Mouse (Mus musculus) limb, embryonic 15.5 days (tissue): ENCODE data around the gene Gatad2b. TPM values are rescaled to one million over a fixed set of nuclear protein-coding genes. Genes with fewer than 3 reads are reported as not detected.

Source experiments
- ATAC-seq: fragments of 200-750 bp; cut with Nextera tagmentation; 2 replicates; pipeline ENCODE4 v1.8.0; 2017; ENCODE audit warnings: low read depth, moderate TSS enrichment; ENCODE audit not compliant: insufficient number of reproducible peaks, low FRiP score, low TSS enrichment
- H3K27ac ChIP-seq: fragments of 300-500 bp; sonication (generic); 2 replicates; pipeline ENCODE4 v1.5.1; 2015; ENCODE audit warnings: moderate library complexity, mild to moderate bottlenecking, inconsistent platforms
- H3K27me3 ChIP-seq: fragments of 300-500 bp; sonication (generic); 2 replicates; pipeline ENCODE4 v1.6.1; 2015; ENCODE audit warnings: inconsistent platforms
- H3K36me3 ChIP-seq: fragments of 300-500 bp; sonication (generic); 2 replicates; pipeline ENCODE4 v1.6.1; 2015; ENCODE audit warnings: inconsistent platforms
- H3K4me1 ChIP-seq: fragments of 300-500 bp; sonication (generic); 2 replicates; pipeline ENCODE4 v1.6.1; 2015; ENCODE audit warnings: inconsistent platforms
- H3K4me2 ChIP-seq: fragments of 300-500 bp; sonication (generic); 2 replicates; pipeline ENCODE4 v1.6.1; 2015; ENCODE audit warnings: mild to moderate bottlenecking, inconsistent platforms
- H3K4me3 ChIP-seq: fragments of 300-500 bp; sonication (generic); 2 replicates; pipeline ENCODE4 v1.5.1; 2015; ENCODE audit warnings: mild to moderate bottlenecking, inconsistent platforms
- H3K9ac ChIP-seq: fragments of 300-500 bp; sonication (generic); 2 replicates; pipeline ENCODE4 v1.6.1; 2015; ENCODE audit warnings: inconsistent platforms
- H3K9me3 ChIP-seq: fragments of 300-500 bp; sonication (generic); 2 replicates; pipeline ENCODE4 v1.6.1; 2016; ENCODE audit warnings: inconsistent platforms
- WGBS: fragments of 180-500 bp; shearing (Covaris S2); methylation state at CpG from one replicate; pipeline ENCODE4 v1.1.7; 2015; 5-methylcytosine and 5-hydroxymethylcytosine counted together
- polyA plus RNA-seq: library from polyadenylated mRNA; unstranded; fragments of >200 nt; fragmentation: Nextera tagmentation; extraction: Ambion mirVana; gene quantifications from 2 replicates; pipeline ENCODE4 v1.2.1, GENCODE M21; 2015

Gatad2b gene
- polyA plus RNA-seq, 1 experiment from 2014 or later: 13.3 TPM

DNA sequence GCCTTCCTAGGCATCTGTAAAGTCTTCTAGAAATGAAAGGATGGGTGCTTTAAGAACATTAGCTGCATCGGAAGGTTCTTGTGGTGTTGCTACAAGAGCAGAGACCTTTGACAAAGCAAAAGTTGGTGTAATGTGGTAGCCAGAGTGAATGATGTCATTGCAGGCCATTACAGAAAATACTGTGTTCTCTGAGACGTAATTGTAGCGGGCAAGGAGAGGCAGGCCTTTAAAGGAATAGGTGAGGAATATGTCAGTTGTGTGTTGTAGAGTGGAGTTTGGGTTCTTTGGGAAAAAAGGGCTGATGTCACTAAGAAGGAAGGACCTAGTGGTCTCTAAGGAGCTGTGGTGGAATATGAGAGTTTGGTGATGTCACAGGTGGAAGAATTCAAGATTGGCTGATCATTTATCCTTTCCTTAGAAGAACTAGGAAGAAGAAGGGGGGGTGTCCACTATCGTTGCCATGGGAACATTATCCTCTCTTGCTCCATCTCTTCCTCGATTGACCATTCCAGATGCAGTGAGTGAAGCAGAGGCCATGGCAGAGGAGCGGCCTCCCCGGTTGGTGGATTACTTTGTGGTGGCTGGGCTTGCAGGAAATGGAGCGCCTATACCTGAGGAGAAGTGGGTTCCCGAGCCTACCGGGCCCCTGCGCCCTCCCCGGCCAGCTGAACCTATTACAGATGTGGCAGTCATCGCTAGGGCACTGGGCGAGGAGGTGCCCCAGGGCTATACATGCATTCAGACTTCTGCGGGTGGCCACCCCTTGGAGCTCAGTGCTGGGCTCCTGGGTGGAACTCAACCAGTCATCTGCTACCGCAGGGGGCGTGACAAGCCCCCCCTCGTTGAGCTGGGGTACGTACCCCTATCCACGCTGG lies 25.8 kb upstream of the Gatad2b start:
- Histone ChIP-seq H3K9ac (no peak overlapping the region), H3K4me1 (peaks cover 16% of the 10 kb centered on the region), H3K9me3 (no peaks in the 10 kb centered on the region), H3K27me3 (no peaks in the 10 kb centered on the region), H3K4me2 (no peak overlapping the region), H3K36me3 (peaks cover 58% of the 10 kb centered on the region), H3K27ac (no peak overlapping the region), H3K4me3 (no peak overlapping the region)
- 88% methylated on average over 20 of the region's 20 CpGs for WGBS
- ATAC-seq: no peak

DNA sequence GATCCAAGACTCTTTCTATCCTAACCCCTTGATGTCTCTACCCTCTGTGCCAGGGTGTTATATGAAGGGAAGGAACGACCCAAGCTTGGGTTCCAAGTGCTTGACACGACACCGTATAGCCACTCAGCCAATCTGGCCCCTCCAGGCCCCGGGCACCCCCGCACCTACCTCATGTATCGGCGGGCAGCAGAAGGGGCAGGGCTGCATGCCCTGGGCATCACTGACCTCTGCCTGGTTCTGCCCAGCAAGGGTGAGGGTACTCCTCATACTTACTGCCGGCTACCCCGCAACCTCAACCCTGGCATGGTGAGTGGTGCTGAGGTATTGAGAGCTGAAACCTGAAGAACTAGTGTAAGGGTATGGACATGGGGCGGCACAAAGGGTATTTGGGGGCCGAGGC lies 24.8 kb upstream of the Gatad2b start:
- H3K4me3 ChIP-seq: no peak overlapping the region
- ATAC-seq: no peak
- no peak overlapping the region for H3K9ac ChIP-seq
- peaks cover 16% of the 10 kb centered on the region for H3K4me1 ChIP-seq
- 97% methylated on average over 11 of the region's 11 CpGs for WGBS
- H3K27ac ChIP-seq: no peak overlapping the region
- H3K9me3 ChIP-seq: no peaks in the 10 kb centered on the region
- H3K4me2 ChIP-seq: no peak overlapping the region
- H3K36me3 ChIP-seq: peaks cover 58% of the 10 kb centered on the region
- H3K27me3 ChIP-seq: no peaks in the 10 kb centered on the region

DNA sequence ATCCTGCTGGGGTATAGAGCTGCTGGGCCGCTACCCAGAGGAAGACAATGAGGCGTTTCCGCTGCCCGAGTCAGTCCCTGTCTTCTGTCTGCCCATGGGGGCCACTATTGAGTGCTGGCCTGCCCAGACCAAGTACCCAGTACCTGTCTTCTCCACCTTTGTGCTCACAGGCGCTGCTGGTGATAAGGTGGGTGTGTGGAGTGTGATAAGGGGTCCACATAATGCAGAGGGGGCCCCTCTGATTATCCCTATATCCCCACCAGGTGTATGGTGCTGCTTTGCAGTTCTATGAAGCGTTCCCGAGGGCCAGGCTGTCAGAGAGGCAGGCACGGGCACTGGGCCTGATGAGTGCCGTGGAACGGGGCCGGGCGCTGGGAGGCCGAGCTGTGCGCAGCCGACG lies 24.0 kb upstream of the Gatad2b start:
- no peaks in the 10 kb centered on the region for H3K27me3 ChIP-seq
- H3K27ac ChIP-seq: no peak overlapping the region
- peaks cover 16% of the 10 kb centered on the region for H3K4me1 ChIP-seq
- no peak overlapping the region for H3K4me2 ChIP-seq
- peaks cover 57% of the 10 kb centered on the region for H3K36me3 ChIP-seq
- H3K9me3 ChIP-seq: no peaks in the 10 kb centered on the region
- WGBS: 88% methylated on average over 16 of the region's 16 CpGs
- H3K9ac ChIP-seq: no peak overlapping the region
- no peak overlapping the region for H3K4me3 ChIP-seq
- ATAC-seq: no peak

DNA sequence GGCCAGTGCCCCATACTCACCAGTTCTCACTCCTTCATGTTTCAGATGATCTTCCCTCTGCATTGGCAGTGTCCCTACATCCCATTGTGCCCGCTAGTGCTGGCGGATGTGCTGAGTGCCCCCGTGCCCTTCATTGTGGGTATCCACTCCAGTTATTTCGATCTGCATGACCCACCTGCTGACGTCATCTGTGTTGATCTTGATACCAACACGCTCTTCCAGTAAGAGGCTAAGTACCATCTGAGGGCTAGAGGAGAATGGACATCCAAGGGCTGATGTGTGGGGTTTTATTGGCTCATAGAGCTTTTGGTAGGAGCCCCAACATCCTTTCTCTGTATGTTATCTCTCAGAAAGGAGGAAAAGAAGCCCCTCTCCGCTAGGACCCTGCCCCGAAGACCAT lies 22.2 kb upstream of the Gatad2b start:
- ATAC-seq: no peak
- H3K36me3 ChIP-seq: peaks cover 59% of the 10 kb centered on the region
- 95% methylated on average over 8 of the region's 8 CpGs for WGBS

DNA sequence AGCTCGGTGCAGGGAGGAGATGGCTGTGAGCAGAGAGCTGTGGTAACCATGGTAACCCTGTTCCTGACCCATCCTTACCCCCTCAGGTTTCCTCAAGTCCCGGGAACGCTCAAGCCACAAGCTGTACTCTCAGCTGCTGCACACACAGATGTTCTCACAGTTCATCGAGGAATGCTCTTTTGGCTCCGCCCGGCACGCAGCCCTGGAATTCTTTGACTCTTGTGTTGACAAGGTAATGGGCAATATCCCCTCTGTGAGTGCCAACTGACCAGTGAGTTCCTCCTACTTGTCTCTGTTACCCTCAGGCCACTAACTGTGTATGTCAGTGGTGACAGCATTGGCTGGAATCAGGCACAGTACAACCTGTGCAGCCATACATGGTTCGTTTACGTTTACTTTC lies 20.8 kb upstream of the Gatad2b start:
- Histone ChIP-seq H3K9ac (no peak overlapping the region), H3K4me3 (no peak overlapping the region), H3K4me1 (no peaks in the 10 kb centered on the region), H3K9me3 (no peaks in the 10 kb centered on the region), H3K27me3 (no peaks in the 10 kb centered on the region), H3K4me2 (no peak overlapping the region), H3K36me3 (peaks cover 70% of the 10 kb centered on the region), H3K27ac (no peak overlapping the region)
- 59% methylated on average over 9 of the region's 9 CpGs for WGBS
- no peak for ATAC-seq

More for the DNA sequence above, 22.2 kb upstream of the Gatad2b start:
- Histone ChIP-seq H3K4me1 (peaks cover 12% of the 10 kb centered on the region), H3K9ac (no peak overlapping the region), H3K27me3 (no peaks in the 10 kb centered on the region), H3K4me2 (no peak overlapping the region), H3K27ac (no peak overlapping the region), H3K4me3 (no peak overlapping the region), H3K9me3 (no peaks in the 10 kb centered on the region)

DNA sequence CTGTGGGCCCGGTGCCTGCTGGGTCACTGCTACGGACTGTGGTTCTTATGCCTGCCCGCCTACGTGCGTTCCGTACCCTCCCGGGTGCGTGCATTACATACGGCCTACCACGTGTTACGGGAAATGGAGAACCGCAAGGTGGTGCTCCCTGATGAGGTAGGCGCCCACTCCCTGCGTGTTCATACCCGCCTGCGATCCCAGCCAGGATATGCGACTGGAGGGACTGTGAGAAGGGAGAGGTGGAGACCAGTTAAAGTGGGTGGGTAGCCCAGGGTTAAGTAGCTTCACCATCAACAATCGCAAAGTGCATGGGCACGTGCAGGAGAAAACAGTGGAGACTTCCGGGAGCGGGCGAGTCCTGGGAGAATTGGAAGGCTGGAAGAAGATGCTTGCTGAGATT lies 19.1 kb upstream of the Gatad2b start:
- Histone ChIP-seq H3K27ac (no peak overlapping the region), H3K9ac (no peak overlapping the region), H3K4me3 (no peak overlapping the region), H3K4me1 (no peaks in the 10 kb centered on the region), H3K27me3 (no peaks in the 10 kb centered on the region), H3K4me2 (no peak overlapping the region), H3K9me3 (no peaks in the 10 kb centered on the region), H3K36me3 (peaks cover 74% of the 10 kb centered on the region)
- ATAC-seq: no peak
- WGBS: 93% methylated on average over 22 of the region's 22 CpGs

DNA sequence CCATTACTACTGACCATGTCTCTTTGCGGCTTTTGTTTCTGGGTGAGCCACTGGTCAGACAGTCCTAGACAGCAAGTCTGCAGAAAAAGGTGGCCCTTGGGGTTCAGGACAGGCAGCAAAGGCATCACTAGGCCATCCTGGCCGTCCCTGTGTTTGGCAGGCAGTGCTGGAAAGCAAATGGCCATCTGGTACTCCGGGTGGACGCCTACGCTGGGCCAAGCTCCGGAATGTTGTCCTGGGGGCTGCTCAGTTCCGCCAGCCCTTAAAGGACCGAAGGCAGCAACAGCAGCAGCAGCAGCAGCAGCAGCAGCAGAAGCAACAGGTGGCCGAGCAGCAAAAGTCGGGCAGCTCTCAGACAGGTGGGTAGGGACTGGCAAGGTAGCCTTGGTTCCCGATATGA lies 17.7 kb upstream of the Gatad2b start:
- H3K4me1 ChIP-seq: no peaks in the 10 kb centered on the region
- H3K9ac ChIP-seq: no peak overlapping the region
- 89% methylated on average over 11 of the region's 11 CpGs for WGBS
- H3K9me3 ChIP-seq: no peaks in the 10 kb centered on the region
- no peak overlapping the region for H3K4me3 ChIP-seq
- no peaks in the 10 kb centered on the region for H3K27me3 ChIP-seq
- no peak overlapping the region for H3K27ac ChIP-seq
- no peak for ATAC-seq
- no peak overlapping the region for H3K4me2 ChIP-seq
- H3K36me3 ChIP-seq: peaks cover 84% of the 10 kb centered on the region

DNA sequence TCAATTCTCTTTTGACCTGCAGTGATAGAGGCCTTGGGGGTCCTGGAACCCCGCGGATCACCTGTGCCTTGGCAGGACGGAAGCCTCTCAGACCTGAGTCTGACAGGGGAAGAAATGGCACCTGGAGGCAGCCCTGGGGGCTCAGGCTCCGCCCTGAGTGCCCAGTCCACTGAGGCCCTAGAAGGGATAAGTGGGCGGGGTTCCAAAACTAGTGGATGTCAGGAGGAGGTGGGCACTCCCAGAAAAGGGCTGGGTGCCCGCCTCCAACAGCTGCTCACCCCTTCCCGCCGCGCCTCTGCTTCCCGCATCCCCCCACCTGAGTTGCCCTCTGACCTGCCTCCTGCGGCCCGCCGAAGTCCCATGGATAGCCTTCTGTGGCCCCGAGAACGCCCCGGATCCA lies 16.1 kb upstream of the Gatad2b start:
- Histone ChIP-seq H3K4me2 (no peak overlapping the region), H3K9me3 (no peaks in the 10 kb centered on the region), H3K4me1 (no peaks in the 10 kb centered on the region), H3K4me3 (no peak overlapping the region), H3K9ac (no peak overlapping the region), H3K27me3 (no peaks in the 10 kb centered on the region), H3K27ac (no peak overlapping the region), H3K36me3 (peaks cover 77% of the 10 kb centered on the region)
- no peak for ATAC-seq
- 51% methylated on average over 16 of the region's 16 CpGs for WGBS

DNA sequence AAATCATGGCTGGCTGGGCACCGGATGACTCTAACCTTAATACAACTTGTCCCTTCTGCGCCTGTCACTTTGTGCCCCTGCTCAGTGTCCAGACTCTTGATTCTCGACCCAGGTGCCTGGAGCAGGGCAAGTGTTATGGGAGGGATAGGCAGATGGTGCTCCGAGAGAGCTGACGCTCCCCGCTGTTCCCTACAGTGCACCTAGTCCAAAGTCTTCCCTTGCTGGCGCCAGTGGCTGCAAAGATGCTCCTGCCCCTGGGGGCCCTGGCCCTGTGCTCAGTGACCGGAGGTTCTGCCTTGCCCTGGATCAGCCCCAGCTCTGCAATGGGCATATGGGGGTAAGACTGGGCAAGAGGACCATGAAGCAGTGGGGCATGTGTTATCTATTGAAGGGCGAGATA lies 15.2 kb upstream of the Gatad2b start:
- ATAC-seq: no peak
- no peak overlapping the region for H3K27ac ChIP-seq
- no peaks in the 10 kb centered on the region for H3K4me1 ChIP-seq
- no peak overlapping the region for H3K4me2 ChIP-seq
- no peaks in the 10 kb centered on the region for H3K27me3 ChIP-seq
- peaks cover 68% of the 10 kb centered on the region for H3K36me3 ChIP-seq
- 89% methylated on average over 9 of the region's 9 CpGs for WGBS
- no peak overlapping the region for H3K4me3 ChIP-seq
- H3K9me3 ChIP-seq: no peaks in the 10 kb centered on the region
- no peak overlapping the region for H3K9ac ChIP-seq

DNA sequence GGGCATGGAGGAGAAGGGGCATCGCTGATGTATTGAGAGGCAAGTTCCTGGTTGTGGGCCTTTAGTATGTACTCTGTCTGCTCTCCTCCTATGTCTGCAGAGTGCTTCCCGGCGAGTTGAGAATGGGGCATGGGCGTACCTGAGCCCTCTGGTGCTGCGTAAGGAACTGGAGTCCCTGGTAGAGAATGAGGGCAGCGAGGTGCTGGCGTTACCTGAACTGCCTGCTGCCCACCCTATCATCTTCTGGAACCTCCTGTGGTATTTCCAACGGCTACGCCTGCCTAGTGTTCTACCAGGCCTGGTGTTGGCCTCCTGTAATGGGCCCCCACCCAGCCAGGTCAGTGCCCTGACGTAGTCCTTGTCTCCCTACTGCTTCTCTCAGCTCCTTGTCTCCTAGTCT lies 14.8 kb upstream of the Gatad2b start:
- H3K4me3 ChIP-seq: no peak overlapping the region
- no peak for ATAC-seq
- H3K4me2 ChIP-seq: no peak overlapping the region
- no peaks in the 10 kb centered on the region for H3K9me3 ChIP-seq
- peaks cover 64% of the 10 kb centered on the region for H3K36me3 ChIP-seq
- no peaks in the 10 kb centered on the region for H3K4me1 ChIP-seq
- H3K27me3 ChIP-seq: no peaks in the 10 kb centered on the region
- H3K27ac ChIP-seq: no peak overlapping the region
- 92% methylated on average over 10 of the region's 10 CpGs for WGBS
- no peak overlapping the region for H3K9ac ChIP-seq

DNA sequence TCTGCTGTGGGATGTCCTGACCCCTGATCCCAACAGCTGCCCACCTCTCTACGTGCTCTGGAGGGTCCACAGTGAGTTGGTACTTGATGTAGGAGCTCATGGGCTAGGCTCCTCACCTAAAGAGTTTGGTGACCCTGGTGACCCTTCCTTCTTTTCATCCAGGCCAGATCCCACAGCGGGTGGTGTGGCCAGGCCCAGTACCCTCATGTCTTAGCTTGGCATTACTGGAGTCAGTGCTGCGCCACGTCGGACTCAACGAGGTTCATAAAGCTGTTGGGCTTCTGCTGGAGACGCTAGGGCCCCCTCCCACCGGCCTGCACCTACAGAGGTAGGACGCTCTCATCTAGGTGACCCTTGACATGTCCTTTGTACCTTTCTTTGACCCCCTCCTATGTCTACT lies 13.8 kb upstream of the Gatad2b start:
- Histone ChIP-seq H3K27me3 (no peaks in the 10 kb centered on the region), H3K4me1 (no peaks in the 10 kb centered on the region), H3K9me3 (no peaks in the 10 kb centered on the region), H3K36me3 (peaks cover 55% of the 10 kb centered on the region), H3K4me2 (no peak overlapping the region), H3K9ac (no peak overlapping the region), H3K27ac (no peak overlapping the region), H3K4me3 (no peak overlapping the region)
- WGBS: 91% methylated on average over 9 of the region's 9 CpGs
- ATAC-seq: no peak

DNA sequence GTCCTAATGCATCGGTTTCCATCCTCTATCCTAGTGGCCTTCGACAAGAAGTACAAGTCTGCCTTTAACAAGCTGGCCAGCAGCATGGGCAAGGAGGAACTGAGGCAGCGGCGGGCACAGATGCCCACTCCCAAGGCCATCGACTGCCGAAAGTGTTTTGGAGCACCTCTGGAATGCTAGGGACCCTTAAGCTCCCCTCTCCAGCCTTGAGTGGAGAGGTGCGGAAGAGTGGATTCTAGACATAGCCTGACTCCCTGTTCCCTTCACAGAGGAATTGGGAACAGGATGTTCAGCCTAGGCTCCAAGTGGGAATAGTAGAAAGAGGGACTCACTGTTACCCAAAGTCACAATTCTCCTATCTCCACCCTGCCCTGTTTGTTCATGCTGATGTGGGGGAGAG lies 13.2 kb upstream of the Gatad2b start:
- WGBS: 89% methylated on average over 7 of the region's 7 CpGs
- ATAC-seq: no peak

DNA sequence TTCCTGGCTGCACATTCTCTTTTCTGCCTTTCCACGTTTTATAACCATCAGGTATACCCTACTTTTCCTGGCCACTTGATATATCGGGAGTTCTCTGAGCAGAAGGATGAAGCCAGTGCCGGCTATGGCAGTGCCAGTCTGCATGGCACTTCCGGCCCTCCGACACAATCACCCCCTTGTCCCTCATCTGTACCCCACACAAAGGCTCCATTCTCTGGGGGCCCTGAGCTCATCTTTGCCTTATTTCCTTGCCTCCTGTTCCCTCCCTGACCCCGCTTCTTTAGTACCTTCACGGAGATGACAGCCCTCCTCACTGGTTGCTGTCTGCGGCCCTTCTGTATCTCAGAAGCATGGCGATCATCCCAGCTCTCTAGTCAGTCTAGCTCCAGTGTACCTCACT lies 12.3 kb upstream of the Gatad2b start:
- Histone ChIP-seq H3K9me3 (no peaks in the 10 kb centered on the region), H3K4me3 (no peak overlapping the region), H3K4me2 (no peak overlapping the region), H3K4me1 (no peaks in the 10 kb centered on the region), H3K27ac (no peak overlapping the region), H3K9ac (no peak overlapping the region), H3K27me3 (no peaks in the 10 kb centered on the region), H3K36me3 (peaks cover 48% of the 10 kb centered on the region)
- ATAC-seq: no peak
- 91% methylated on average over 9 of the region's 9 CpGs for WGBS

More for the DNA sequence above, 13.2 kb upstream of the Gatad2b start:
- Histone ChIP-seq H3K4me1 (no peaks in the 10 kb centered on the region), H3K9ac (no peak overlapping the region), H3K4me3 (no peak overlapping the region), H3K9me3 (no peaks in the 10 kb centered on the region), H3K4me2 (no peak overlapping the region), H3K27ac (no peak overlapping the region), H3K36me3 (peaks cover 53% of the 10 kb centered on the region), H3K27me3 (no peaks in the 10 kb centered on the region)
